18 mouse cellular contexts compared by ENCODE assay signal in genomic region chr9:110045763-110046377, GRCm38 (mm10).
A peak's percentile ranks its signal among the peaks of the same experiment; 100 is the strongest.
DNase-seq lines count a peak whose midpoint lies in the region; ATAC-seq and TF ChIP-seq lines count a peak whose summit lies in the region.
"Had no signal": no experiment of that assay in that cellular context is flagged by ENCODE, and none has a peak within 500 bp of the region (broad histone marks: within the 10 kb centered on the region; RNA-seq: fewer than 3 reads in every experiment).

No protein-coding gene starts in this region.

- H3K9me3 ChIP-seq in lung, postnatal 0 days (ENCODE audit: low read length), result no peaks in the 10 kb centered on the region
- H3K9me3 ChIP-seq: embryonic facial prominence, embryonic 12.5 days; forebrain, embryonic 13.5 days; heart, embryonic 12.5 days; hindbrain, embryonic 15.5 days had no signal

- no peak for DNase-seq in frontal cortex, postnatal 25 days (ENCODE audit: low spot score in 2 of 2)
- DNase-seq in lung, postnatal 0 days (ENCODE audit: low spot score), result peak; percentile 45
- DNase-seq in lung, postnatal 14 days, result no peak
- DNase-seq in gonadal fat pad, adult 2 months (ENCODE audit: low read depth), result peak; percentile 31
- DNase-seq in left cerebral cortex, adult 11 months (ENCODE audit: low spot score), result no peak
- no peak for DNase-seq in T-cell, adult 2 months (ENCODE audit: low spot score)
- DNase-seq: adrenal gland, postnatal 25 days; cerebellum, adult 8-10 months; cerebellum, postnatal 25 days; gastrocnemius, postnatal 14 days; heart, adult 2 months; kidney, adult 2 months had no signal

- no peaks in the 10 kb centered on the region for H3K36me3 ChIP-seq in lung, postnatal 0 days (ENCODE audit: insufficient read depth, low read length)
- H3K36me3 ChIP-seq: embryonic facial prominence, embryonic 12.5 days; hindbrain, embryonic 15.5 days had no signal

- TF ChIP-seq EP300 in lung, postnatal 0 days (IDR thresholded peaks at IDR 0.05), result no peak

- TF ChIP-seq CTCF in lung, postnatal 0 days (IDR thresholded peaks at IDR 0.05), result no peak

- H3K27ac ChIP-seq in lung, postnatal 0 days (ENCODE audit: low read length), result no peak overlapping the region
- H3K27ac ChIP-seq: embryonic facial prominence, embryonic 12.5 days; forebrain, embryonic 13.5 days; heart, adult 2 months; hindbrain, embryonic 15.5 days had no signal

- no peaks in the 10 kb centered on the region for H3K27me3 ChIP-seq in lung, postnatal 0 days (replicated peaks; ENCODE audit: insufficient read depth, low read length)
- H3K27me3 ChIP-seq: embryonic facial prominence, embryonic 12.5 days; forebrain, embryonic 13.5 days; heart, embryonic 12.5 days; hindbrain, embryonic 15.5 days had no signal

- no peaks in the 10 kb centered on the region for H3K4me1 ChIP-seq in lung, postnatal 0 days (ENCODE audit: insufficient read depth, low read depth, low read length)
- H3K4me1 ChIP-seq: embryonic facial prominence, embryonic 12.5 days had no signal

- no peak overlapping the region for H3K4me3 ChIP-seq in lung, postnatal 0 days (ENCODE audit: low read depth, low read length)
- H3K4me3 ChIP-seq: embryonic facial prominence, embryonic 12.5 days; forebrain, embryonic 13.5 days; heart, adult 2 months; heart, embryonic 12.5 days; hindbrain, embryonic 15.5 days had no signal

- no peak overlapping the region for H3K4me2 ChIP-seq in lung, postnatal 0 days (replicated peaks; ENCODE audit: low read depth, low read length)
- H3K4me2 ChIP-seq: embryonic facial prominence, embryonic 12.5 days; forebrain, embryonic 13.5 days; heart, embryonic 12.5 days; hindbrain, embryonic 15.5 days had no signal

- ATAC-seq in frontal cortex, adult (ENCODE audit: low TSS enrichment), result peak; percentile 23; the same call in 1 of the 2 replicates
- no peak for ATAC-seq in lung, postnatal 0 days
- ATAC-seq: forebrain, embryonic 13.5 days; intestine, embryonic 16.5 days had no signal

- no peak overlapping the region for H3K9ac ChIP-seq in lung, postnatal 0 days (replicated peaks; ENCODE audit: low read depth)
- H3K9ac ChIP-seq: embryonic facial prominence, embryonic 12.5 days; forebrain, embryonic 13.5 days; heart, embryonic 12.5 days; hindbrain, embryonic 15.5 days had no signal

Comparison
In these comparisons a context has a peak if more than half of its experiments do, and no peak if none do; other contexts are left out.
1. DNase-seq: peak in lung, postnatal 0 days (single experiment) and gonadal fat pad, adult 2 months (single experiment); none in frontal cortex, postnatal 25 days (0 of 2), lung, postnatal 14 days (single experiment), left cerebral cortex, adult 11 months (single experiment) and T-cell, adult 2 months (single experiment).